Mouse (Mus musculus) heart, postnatal 0 days (tissue): ENCODE measurements around the gene Car10.

Experiments
- CTCF ChIP-seq: IDR thresholded peaks from 2 replicates; pipeline ENCODE4 v1.5.1; 2016; ENCODE audit warnings: antibody characterized with exemption, control low read depth, low read depth
- EP300 ChIP-seq: IDR thresholded peaks from 2 replicates; pipeline ENCODE4 v1.6.1; 2016; ENCODE audit warnings: antibody characterized with exemption, low read depth

DNA sequence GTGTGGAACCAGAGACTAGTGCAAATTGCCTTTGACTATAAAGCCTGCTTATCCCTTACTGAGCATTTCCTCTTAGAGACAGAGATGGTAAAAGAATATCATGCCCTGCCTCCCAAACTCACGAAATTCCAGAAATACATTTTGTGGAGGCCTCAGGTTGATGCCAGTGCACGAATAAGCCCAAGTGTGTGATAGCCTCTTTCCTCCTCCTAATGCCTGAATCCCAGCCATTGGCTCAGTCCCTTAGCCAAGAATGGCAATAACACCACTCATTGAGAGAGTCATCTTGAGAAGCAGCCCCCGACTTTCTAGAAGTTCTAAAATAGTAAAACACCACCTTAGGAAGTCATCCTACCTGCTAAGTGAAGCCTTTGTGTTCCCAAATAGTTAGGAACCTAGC lies 424.7 kb downstream of the Car10 start:
- TF ChIP-seq CTCF (no peak), EP300 (no peak)
